Mouse (Mus musculus) MEL (cell line): Measurements from ENCODE around the gene Cyth3.

Source experiments
- CHD2 ChIP-seq: IDR thresholded peaks from 2 replicates; pipeline ENCODE4 v1.6.1; 2011; ENCODE audit warnings: low read length, improper control_type of control experiment
- CTCF ChIP-seq, 3 experiments: IDR thresholded peaks in 2 of 3; conservative IDR thresholded peaks in 1 of 3; 2 replicates each; pipeline ENCODE4 v1.5.1; 2011 to 2012; ENCODE audit warnings: low read length in 3 of 3, low read depth in 2 of 3, mild to moderate bottlenecking in 2 of 3, improper control_type of control experiment in 1 of 3, inconsistent platforms in 1 of 3, mixed read lengths in 1 of 3, moderate library complexity in 1 of 3; ENCODE audit not compliant: control insufficient read depth in 1 of 3, insufficient read depth in 1 of 3, poor library complexity in 1 of 3, severe bottlenecking in 1 of 3
- E2F4 ChIP-seq: IDR thresholded peaks from 2 replicates; pipeline ENCODE4 v1.6.1; 2011; ENCODE audit warnings: low read depth, low read length, improper control_type of control experiment, borderline replicate concordance
- EP300 ChIP-seq, 2 experiments: IDR thresholded peaks; 2 replicates each; pipeline ENCODE4 v1.6.1; 2011; ENCODE audit warnings: improper control_type of control experiment in 2 of 2, low read length in 2 of 2, low read depth in 1 of 2, mild to moderate bottlenecking in 1 of 2
- GATA1 ChIP-seq: IDR thresholded peaks from 2 replicates; pipeline ENCODE4 v1.6.1; 2011; ENCODE audit warnings: low read depth, low read length, improper control_type of control experiment
- JUND ChIP-seq: IDR thresholded peaks from 2 replicates; pipeline ENCODE4 v1.6.1; 2011; ENCODE audit warnings: low read depth, mild to moderate bottlenecking, improper control_type of control experiment, low read length
- POLR2A ChIP-seq, 2 experiments: IDR thresholded peaks; 2 replicates each; pipeline ENCODE4 v1.6.1; 2011 to 2012; ENCODE audit warnings: low read length in 2 of 2, mild to moderate bottlenecking in 2 of 2, control low read depth in 1 of 2, improper control_type of control experiment in 1 of 2, low read depth in 1 of 2, moderate library complexity in 1 of 2; ENCODE audit not compliant: control insufficient read depth in 1 of 2, insufficient read depth in 1 of 2, poor library complexity in 1 of 2
- POLR2AphosphoS2 ChIP-seq: IDR thresholded peaks from 2 replicates; pipeline ENCODE4 v1.6.1; 2011; ENCODE audit warnings: low read length, improper control_type of control experiment
- RAD21 ChIP-seq: IDR thresholded peaks from 2 replicates; pipeline ENCODE4 v1.6.1; 2011; ENCODE audit warnings: mild to moderate bottlenecking, low read depth, low read length, improper control_type of control experiment
- USF1 ChIP-seq: IDR thresholded peaks from 2 replicates; pipeline ENCODE4 v1.6.1; 2014; ENCODE audit warnings: low read depth, mild to moderate bottlenecking, inconsistent platforms, low read length, improper control_type of control experiment, moderate library complexity
- ZKSCAN1 ChIP-seq: IDR thresholded peaks from 2 replicates; pipeline ENCODE4 v1.6.1; 2012; ENCODE audit warnings: low read depth, mild to moderate bottlenecking, inconsistent platforms, low read length, improper control_type of control experiment, moderate library complexity

GRCm38 (mm10) chr5:143602051-143602450 is 20.2 kb upstream of the Cyth3 start:
- TF ChIP-seq ZKSCAN1 (no peak), E2F4 (no peak), CHD2 (no peak), USF1 (no peak), EP300 (IDR thresholded peaks at IDR 0.05; ENCODE audit: low read depth in 1 of 2, low read length in 2 of 2) (no peak), CTCF (IDR thresholded peaks at IDR 0.05 in 2 of 3, conservative IDR thresholded peaks at IDR 0.05 in 1 of 3; ENCODE audit: control insufficient read depth in 1 of 3, insufficient read depth in 1 of 3, low read depth in 2 of 3, low read length in 3 of 3, poor library complexity in 1 of 3, severe bottlenecking in 1 of 3) (no peak), RAD21 (no peak), GATA1 (no peak), POLR2AphosphoS2 (no peak), JUND (no peak), POLR2A (IDR thresholded peaks at IDR 0.05; ENCODE audit: control insufficient read depth in 1 of 2, insufficient read depth in 1 of 2, low read depth in 1 of 2, low read length in 2 of 2, poor library complexity in 1 of 2) (no peak)
